Mouse (Mus musculus): ENCODE results near the gene Zdhhc17. TPM values are rescaled to one million over a fixed set of nuclear protein-coding genes. Genes with fewer than 3 reads are reported as not detected.

Gene Zdhhc17
- total RNA-seq, 1 experiment from 2014 or later: 45.1 TPM

GRCm38 (mm10) chr10:111005611-111006488, 4.1 kb downstream of the Zdhhc17 start:
- DNase-seq: no peak

GRCm38 (mm10) chr10:111004220-111004619, 5.7 kb downstream of the Zdhhc17 start:
- DNase-seq: no peak

- peak; percentile 34 for DNase-seq
Measured at GRCm38 (mm10) chr10:110999201-110999600, 10.7 kb downstream of the Zdhhc17 start.

GRCm38 (mm10) chr10:110997180-110997579, 12.8 kb downstream of the Zdhhc17 start:
- DNase-seq: no peak

- no peak for DNase-seq
Measured at GRCm38 (mm10) chr10:110994761-110995160, 15.2 kb downstream of the Zdhhc17 start.

- DNase-seq: no peak
Measured at GRCm38 (mm10) chr10:110993249-110993648, 16.7 kb downstream of the Zdhhc17 start.

- peak; percentile 15 for DNase-seq
Measured at GRCm38 (mm10) chr10:110992047-110992431, 17.9 kb downstream of the Zdhhc17 start.

GRCm38 (mm10) chr10:110991307-110992046, 18.5 kb downstream of the Zdhhc17 start:
- no peak for DNase-seq

- no peak for DNase-seq
Measured at GRCm38 (mm10) chr10:110989729-110990128, 20.2 kb downstream of the Zdhhc17 start.

- DNase-seq: no peak
Measured at GRCm38 (mm10) chr10:110986682-110987081, 23.3 kb downstream of the Zdhhc17 start.

- DNase-seq: no peak
Measured at GRCm38 (mm10) chr10:110982771-110983170, 27.2 kb downstream of the Zdhhc17 start.

- no peak for DNase-seq
Measured at GRCm38 (mm10) chr10:110980441-110980840, 29.5 kb downstream of the Zdhhc17 start.

GRCm38 (mm10) chr10:110979431-110979830, 30.5 kb downstream of the Zdhhc17 start:
- no peak for DNase-seq

GRCm38 (mm10) chr10:110977379-110977778, 32.6 kb downstream of the Zdhhc17 start:
- DNase-seq: no peak

GRCm38 (mm10) chr10:110976046-110976445, 33.9 kb downstream of the Zdhhc17 start:
- DNase-seq: no peak

- no peak for DNase-seq
Measured at GRCm38 (mm10) chr10:110974885-110975284, 35.1 kb downstream of the Zdhhc17 start.

- DNase-seq: peak; percentile 26
Measured at GRCm38 (mm10) chr10:110974463-110974862, 35.5 kb downstream of the Zdhhc17 start.

GRCm38 (mm10) chr10:110971998-110972397, 37.9 kb downstream of the Zdhhc17 start:
- no peak for DNase-seq

- no peak for DNase-seq
Measured at GRCm38 (mm10) chr10:110971483-110971882, 38.5 kb downstream of the Zdhhc17 start.

GRCm38 (mm10) chr10:110971044-110971443, 38.9 kb downstream of the Zdhhc17 start:
- DNase-seq: no peak

- no peak for DNase-seq
Measured at GRCm38 (mm10) chr10:110962172-110962571, 47.8 kb downstream of the Zdhhc17 start.

GRCm38 (mm10) chr10:110960841-110961240, 49.1 kb downstream of the Zdhhc17 start:
- no peak for DNase-seq

- DNase-seq: no peak
Measured at GRCm38 (mm10) chr10:110959781-110960180, 50.2 kb downstream of the Zdhhc17 start.

Measured in adrenal gland, postnatal 25 days (tissue).